Mouse (Mus musculus) midbrain, postnatal 0 days (tissue): Measurements from ENCODE around the gene Rem1. TPM values are rescaled to one million over a fixed set of nuclear protein-coding genes. Genes with fewer than 3 reads are reported as not detected.

Experiments
- ATAC-seq: fragments of 200-750 bp; cut with Nextera tagmentation; 2 replicates; pipeline ENCODE4 v1.8.0; 2017; ENCODE audit warnings: moderate number of reproducible peaks, mild to moderate bottlenecking, moderate TSS enrichment, moderate library complexity; ENCODE audit not compliant: low FRiP score
- DNase-seq: peaks from one replicate; pipeline ENCODE4 v3.0.0-alpha.2; 2015; ENCODE audit warnings: low spot score
- H3K27ac ChIP-seq: fragments of 300-500 bp; sonication (generic); 2 replicates; pipeline ENCODE4 v1.5.1; 2014; ENCODE audit warnings: low read depth, mild to moderate bottlenecking, low read length, mixed read lengths
- H3K27me3 ChIP-seq: fragments of 300-500 bp; sonication (generic); 2 replicates; pipeline ENCODE4 v1.6.1; 2014; ENCODE audit warnings: low read length, control low read depth, mixed read lengths; ENCODE audit not compliant: insufficient read depth
- H3K36me3 ChIP-seq: fragments of 300-500 bp; sonication (generic); 2 replicates; pipeline ENCODE4 v1.6.1; 2014; ENCODE audit warnings: low read length, control low read depth, mixed read lengths; ENCODE audit not compliant: insufficient read depth
- H3K4me1 ChIP-seq: fragments of 300-500 bp; sonication (generic); 2 replicates; pipeline ENCODE4 v1.6.1; 2014; ENCODE audit warnings: mild to moderate bottlenecking, control low read depth, antibody characterized with exemption, low read length, mixed read lengths; ENCODE audit not compliant: insufficient read depth
- H3K4me2 ChIP-seq: fragments of 300-500 bp; sonication (generic); 2 replicates; pipeline ENCODE4 v1.6.1; 2014; ENCODE audit warnings: low read depth, mild to moderate bottlenecking, low read length, mixed read lengths; ENCODE audit not compliant: poor library complexity, severe bottlenecking
- H3K4me3 ChIP-seq: fragments of 300-500 bp; sonication (generic); 2 replicates; pipeline ENCODE4 v1.5.1; 2014; ENCODE audit warnings: low read depth, mild to moderate bottlenecking, low read length, moderate library complexity
- H3K9ac ChIP-seq: fragments of 300-500 bp; sonication (generic); replicated peaks from 2 replicates; pipeline ENCODE4 v1.6.1; 2014; ENCODE audit warnings: mild to moderate bottlenecking, low read length, moderate library complexity, mixed read lengths; ENCODE audit not compliant: poor library complexity, severe bottlenecking
- H3K9me3 ChIP-seq: fragments of 300-500 bp; sonication (generic); 2 replicates; pipeline ENCODE4 v1.6.1; 2016; ENCODE audit warnings: low read length, control low read depth
- CTCF ChIP-seq: IDR thresholded peaks from 2 replicates; pipeline ENCODE4 v1.5.1; 2016; ENCODE audit warnings: antibody characterized with exemption, mild to moderate bottlenecking
- WGBS: fragments of 180-500 bp; shearing (Covaris S2); extraction: QIAGEN DNeasy Blood & Tissue Kit; methylation state at CpG from one replicate; pipeline ENCODE4 v1.1.7; 2014; 5-methylcytosine and 5-hydroxymethylcytosine counted together
- polyA plus RNA-seq: library from polyadenylated mRNA; unstranded; fragments of >200 nt; fragmentation: Nextera tagmentation; extraction: Ambion mirVana; gene quantifications from 2 replicates; pipeline ENCODE4 v1.2.1, GENCODE M21; 2015
- total RNA-seq: library from RNA; depleted of rRNA; stranded (reverse); fragments of >200 nt; gene quantifications from 2 replicates; pipeline ENCODE4 v1.2.3, GENCODE M21; 2014

Rem1 gene
- total and polyA plus RNA-seq, 2 experiments from 2014 or later: 0.16 to 0.94 TPM

GRCm38 (mm10) chr2:152599299-152599698, 27.5 kb upstream of the Rem1 start, which contains the start of gene Defb45:
Defb45 (minus strand) TSS chr2:152599399.
- 66% methylated on average over 7 of the region's 7 CpGs for WGBS
- H3K9ac ChIP-seq: no peak within 1 kb of the TSS
- no peak within 1 kb of the TSS for H3K4me2 ChIP-seq
- TF ChIP-seq CTCF: no peak
- no peak for DNase-seq
- H3K9me3 ChIP-seq: no peaks in the 10 kb centered on the region
- no peaks in the 10 kb centered on the region for H3K27me3 ChIP-seq
- no peaks in the 10 kb centered on the region for H3K36me3 ChIP-seq
- ATAC-seq: no peak
- no peak within 1 kb of the TSS for H3K27ac ChIP-seq
- no peak within 1 kb of the TSS for H3K4me3 ChIP-seq
- no peaks in the 10 kb centered on the region for H3K4me1 ChIP-seq

GRCm38 (mm10) chr2:152600076-152600475, 26.7 kb upstream of the Rem1 start:
- no peaks in the 10 kb centered on the region for H3K27me3 ChIP-seq
- 83% methylated on average over 6 of the region's 6 CpGs for WGBS
- H3K27ac ChIP-seq: no peak overlapping the region
- no peaks in the 10 kb centered on the region for H3K9me3 ChIP-seq
- H3K4me1 ChIP-seq: no peaks in the 10 kb centered on the region
- H3K36me3 ChIP-seq: no peaks in the 10 kb centered on the region
- no peak overlapping the region for H3K4me2 ChIP-seq
- ATAC-seq: no peak
- H3K4me3 ChIP-seq: no peak overlapping the region
- H3K9ac ChIP-seq: no peak overlapping the region
- DNase-seq: no peak
- TF ChIP-seq CTCF: no peak

- H3K27me3 ChIP-seq: no peaks in the 10 kb centered on the region
- no peak for ATAC-seq
- H3K36me3 ChIP-seq: no peaks in the 10 kb centered on the region
- no peaks in the 10 kb centered on the region for H3K9me3 ChIP-seq
- 80% methylated on average over 4 of the region's 4 CpGs for WGBS
- no peak overlapping the region for H3K4me3 ChIP-seq
- H3K4me1 ChIP-seq: no peaks in the 10 kb centered on the region
- no peak overlapping the region for H3K9ac ChIP-seq
- no peak for DNase-seq
- H3K27ac ChIP-seq: no peak overlapping the region
- TF ChIP-seq CTCF: peak; percentile 43; the same call in 1 of the 2 replicates
- no peak overlapping the region for H3K4me2 ChIP-seq
Measured at GRCm38 (mm10) chr2:152601275-152601960, 25.3 kb upstream of the Rem1 start.

DNA sequence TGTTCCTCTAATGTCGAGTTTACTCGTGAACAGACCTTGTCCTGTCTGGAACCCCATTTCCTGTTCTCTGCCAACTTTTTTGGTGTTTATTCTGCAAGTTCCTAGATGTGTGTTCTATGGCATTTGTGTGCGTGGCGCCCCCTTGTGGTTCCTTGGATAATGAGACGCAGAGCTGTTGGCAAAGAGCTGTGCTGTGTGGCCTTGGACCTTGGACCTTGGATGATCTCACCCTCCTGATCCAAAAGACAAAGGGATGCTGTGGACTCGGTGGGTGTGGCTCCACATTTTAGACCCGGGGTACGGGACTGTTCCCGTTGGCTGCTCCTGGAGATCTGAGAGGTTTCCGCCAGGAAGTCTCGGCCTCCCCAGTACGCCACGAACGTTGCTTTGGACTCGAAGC, 22.7 kb upstream of the Rem1 start, which contains the start of gene Defb36:
Defb36 (plus strand) TSS at position 271 of the 400 bp plus-strand sequence.
- Histone ChIP-seq H3K4me1 (no peaks in the 10 kb centered on the region), H3K9ac (no peak within 1 kb of the TSS), H3K27me3 (no peaks in the 10 kb centered on the region), H3K27ac (no peak within 1 kb of the TSS), H3K9me3 (no peaks in the 10 kb centered on the region), H3K36me3 (no peaks in the 10 kb centered on the region), H3K4me2 (no peak within 1 kb of the TSS), H3K4me3 (no peak within 1 kb of the TSS)
- ATAC-seq (no peak), DNase-seq (peak; percentile 8)
- 83% methylated on average over 15 of the region's 15 CpGs for WGBS
- peak; percentile 53 for TF ChIP-seq CTCF

DNA sequence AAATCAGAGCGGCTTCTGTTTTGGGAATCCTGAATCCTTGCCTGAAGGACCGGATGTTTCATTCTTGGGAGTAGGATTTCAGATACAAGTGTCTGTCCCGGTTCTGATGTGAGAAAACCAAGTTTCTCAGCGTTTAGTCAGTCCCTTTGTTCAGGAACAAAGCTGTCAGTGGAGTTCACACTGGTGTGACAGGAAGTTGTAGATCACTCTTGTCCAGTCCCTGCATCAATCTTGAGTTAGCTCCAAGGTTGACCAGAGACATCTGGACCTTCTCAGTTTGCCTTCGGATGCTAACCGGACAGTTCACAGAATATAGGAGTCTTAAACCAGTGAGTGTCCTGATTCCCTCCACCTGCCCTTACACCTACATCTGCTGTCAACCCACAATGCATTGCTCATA, 19.0 kb upstream of the Rem1 start:
- no peak for TF ChIP-seq CTCF
- H3K4me1 ChIP-seq: no peaks in the 10 kb centered on the region
- DNase-seq: no peak

DNA sequence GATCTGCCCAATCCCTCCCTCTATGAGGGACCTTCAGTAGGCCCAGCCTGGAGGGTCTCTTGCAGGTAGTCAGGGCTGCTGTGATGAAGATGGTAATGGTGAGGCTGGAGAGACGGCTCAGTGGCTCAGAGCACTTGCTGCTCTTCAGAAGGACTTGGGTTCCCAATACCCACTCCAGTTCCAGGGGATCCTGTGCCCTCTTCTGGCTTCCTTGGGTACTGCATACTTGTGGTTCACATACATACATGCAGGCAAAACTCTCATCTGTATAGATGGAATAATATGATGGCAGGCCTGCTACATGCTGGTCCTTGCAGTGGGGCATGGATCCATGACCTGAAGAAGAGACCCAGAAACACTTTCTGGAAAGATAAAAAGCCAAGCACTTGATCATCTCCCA, 18.0 kb upstream of the Rem1 start:
- H3K27me3 ChIP-seq: no peaks in the 10 kb centered on the region
- no peak overlapping the region for H3K9ac ChIP-seq
- H3K4me1 ChIP-seq: no peaks in the 10 kb centered on the region
- H3K9me3 ChIP-seq: no peaks in the 10 kb centered on the region
- no peak for ATAC-seq
- WGBS: 88% methylated on average over 1 of the region's 1 CpGs
- H3K27ac ChIP-seq: no peak overlapping the region
- no peaks in the 10 kb centered on the region for H3K36me3 ChIP-seq
- no peak overlapping the region for H3K4me3 ChIP-seq
- no peak for DNase-seq
- no peak overlapping the region for H3K4me2 ChIP-seq
- TF ChIP-seq CTCF: 0 out of 2 replicates have a peak, but pooled peaks have one; percentile 8

More for the DNA sequence above, 19.0 kb upstream of the Rem1 start:
- Histone ChIP-seq H3K4me3 (no peak overlapping the region), H3K4me2 (no peak overlapping the region), H3K27me3 (no peaks in the 10 kb centered on the region), H3K27ac (no peak overlapping the region), H3K36me3 (no peaks in the 10 kb centered on the region), H3K9me3 (no peaks in the 10 kb centered on the region), H3K9ac (no peak overlapping the region)
- WGBS: 69% methylated on average over 6 of the region's 6 CpGs
- no peak for ATAC-seq
